Mouse (Mus musculus) hindbrain, embryonic 11.5 days (tissue): ENCODE measurements around the gene Kat14. TPM values are rescaled to one million over a fixed set of nuclear protein-coding genes. Genes with fewer than 3 reads are reported as not detected.

ENCODE experiments used
- ATAC-seq: fragments of 200-750 bp; cut with Nextera tagmentation; 2 replicates; pipeline ENCODE4 v1.8.0; 2017; ENCODE audit warnings: mild to moderate bottlenecking, moderate TSS enrichment, moderate library complexity; ENCODE audit not compliant: low FRiP score
- DNase-seq: peaks from one replicate; pipeline ENCODE4 v3.0.0-alpha.2; 2015; ENCODE audit warnings: low spot score
- H3K27ac ChIP-seq: fragments of 300-500 bp; sonication (generic); 2 replicates; pipeline ENCODE4 v1.5.1; 2014; ENCODE audit warnings: mild to moderate bottlenecking, low read depth, low read length
- H3K27me3 ChIP-seq: fragments of 300-500 bp; sonication (generic); 2 replicates; pipeline ENCODE4 v1.6.1; 2014; ENCODE audit warnings: mild to moderate bottlenecking, low read length, moderate library complexity, mixed read lengths; ENCODE audit not compliant: control insufficient read depth, insufficient read depth
- H3K36me3 ChIP-seq: fragments of 300-500 bp; sonication (generic); 2 replicates; pipeline ENCODE4 v1.6.1; 2014; ENCODE audit warnings: mild to moderate bottlenecking, low read length, moderate library complexity, mixed read lengths; ENCODE audit not compliant: control insufficient read depth, insufficient read depth
- H3K4me1 ChIP-seq: fragments of 300-500 bp; sonication (generic); replicated peaks from 2 replicates; pipeline ENCODE4 v1.6.1; 2014; ENCODE audit warnings: low read length, mixed read lengths; ENCODE audit not compliant: control insufficient read depth, insufficient read depth
- H3K4me2 ChIP-seq: fragments of 300-500 bp; sonication (generic); replicated peaks from 2 replicates; pipeline ENCODE4 v1.6.1; 2014; ENCODE audit warnings: mild to moderate bottlenecking, low read depth, low read length
- H3K4me3 ChIP-seq: fragments of 300-500 bp; sonication (generic); 2 replicates; pipeline ENCODE4 v1.5.1; 2014; ENCODE audit warnings: low read depth, low read length
- H3K9ac ChIP-seq: fragments of 300-500 bp; sonication (generic); 2 replicates; pipeline ENCODE4 v1.6.1; 2014; ENCODE audit warnings: low read depth, low read length
- H3K9me3 ChIP-seq: fragments of 300-500 bp; sonication (generic); 2 replicates; pipeline ENCODE4 v1.6.1; 2016; ENCODE audit warnings: low read length; ENCODE audit not compliant: control insufficient read depth
- WGBS: fragments of 180-500 bp; shearing (Covaris S2); extraction: QIAGEN DNeasy Blood & Tissue Kit; methylation state at CpG from one replicate; pipeline ENCODE4 v1.1.7; 2014; 5-methylcytosine and 5-hydroxymethylcytosine counted together
- polyA plus RNA-seq: library from polyadenylated mRNA; unstranded; fragments of >200 nt; fragmentation: Nextera tagmentation; extraction: Ambion mirVana; gene quantifications from 2 replicates; pipeline ENCODE4 v1.2.1, GENCODE M21; 2014

Kat14 gene
- polyA plus RNA-seq, 1 experiment from 2014 or later, result 30.8 TPM

GRCm38 (mm10) chr2:144428659-144429058 is 59.9 kb downstream of the Kat14 start:
- no peak overlapping the region for H3K9ac ChIP-seq
- DNase-seq (no peak), ATAC-seq (no peak)
- no peaks in the 10 kb centered on the region for H3K9me3 ChIP-seq
- H3K4me2 ChIP-seq, result no peak overlapping the region
- H3K36me3 ChIP-seq, result no peaks in the 10 kb centered on the region
- no peaks in the 10 kb centered on the region for H3K27me3 ChIP-seq
- no peak overlapping the region for H3K4me3 ChIP-seq
- no peak overlapping the region for H3K27ac ChIP-seq
- H3K4me1 ChIP-seq, result no peaks in the 10 kb centered on the region
- 87% methylated on average over 8 of the region's 8 CpGs for WGBS

GRCm38 (mm10) chr2:144429171-144429570 is 60.4 kb downstream of the Kat14 start:
- Histone ChIP-seq H3K27ac (no peak overlapping the region), H3K4me1 (no peaks in the 10 kb centered on the region), H3K36me3 (no peaks in the 10 kb centered on the region), H3K4me3 (no peak overlapping the region), H3K9ac (no peak overlapping the region), H3K9me3 (no peaks in the 10 kb centered on the region), H3K4me2 (no peak overlapping the region), H3K27me3 (no peaks in the 10 kb centered on the region)
- ATAC-seq, result no peak
- WGBS, result 79% methylated on average over 7 of the region's 7 CpGs
- no peak for DNase-seq

GRCm38 (mm10) chr2:144431286-144431825 is 62.6 kb downstream of the Kat14 start:
- Histone ChIP-seq H3K36me3 (no peaks in the 10 kb centered on the region), H3K9ac (no peak overlapping the region), H3K9me3 (no peaks in the 10 kb centered on the region), H3K27ac (no peak overlapping the region), H3K4me2 (no peak overlapping the region), H3K4me3 (no peak overlapping the region), H3K27me3 (no peaks in the 10 kb centered on the region), H3K4me1 (no peaks in the 10 kb centered on the region)
- ATAC-seq, result no peak
- WGBS, result 80% methylated on average over 5 of the region's 5 CpGs
- no peak for DNase-seq

- Histone ChIP-seq H3K4me3 (no peak overlapping the region), H3K4me1 (no peaks in the 10 kb centered on the region), H3K27ac (no peak overlapping the region), H3K27me3 (no peaks in the 10 kb centered on the region), H3K9me3 (no peaks in the 10 kb centered on the region), H3K36me3 (no peaks in the 10 kb centered on the region), H3K4me2 (no peak overlapping the region), H3K9ac (no peak overlapping the region)
- 81% methylated on average over 10 of the region's 10 CpGs for WGBS
- DNase-seq, result no peak
- no peak for ATAC-seq
These were observed 66.9 kb downstream of the Kat14 start for GRCm38 (mm10) chr2:144435679-144436078.

- H3K27ac ChIP-seq, result no peak overlapping the region
- no peak overlapping the region for H3K4me3 ChIP-seq
- no peaks in the 10 kb centered on the region for H3K27me3 ChIP-seq
- no peak overlapping the region for H3K4me2 ChIP-seq
- DNase-seq (peak; percentile 27), ATAC-seq (no peak)
- no peak overlapping the region for H3K9ac ChIP-seq
- no peaks in the 10 kb centered on the region for H3K36me3 ChIP-seq
- H3K9me3 ChIP-seq, result no peaks in the 10 kb centered on the region
- 62% methylated on average over 4 of the region's 4 CpGs for WGBS
- H3K4me1 ChIP-seq, result no peaks in the 10 kb centered on the region
These were observed 69.6 kb downstream of the Kat14 start for GRCm38 (mm10) chr2:144438424-144438823.

- Histone ChIP-seq H3K4me2 (no peak overlapping the region), H3K9me3 (no peaks in the 10 kb centered on the region), H3K4me3 (no peak overlapping the region), H3K36me3 (no peaks in the 10 kb centered on the region), H3K27ac (no peak overlapping the region), H3K9ac (no peak overlapping the region), H3K4me1 (no peaks in the 10 kb centered on the region), H3K27me3 (no peaks in the 10 kb centered on the region)
- 71% methylated on average over 3 of the region's 3 CpGs for WGBS
- ATAC-seq (no peak), DNase-seq (no peak)
These were observed 70.5 kb downstream of the Kat14 start for GRCm38 (mm10) chr2:144439191-144439700.

GRCm38 (mm10) chr2:144441386-144441915 is 72.7 kb downstream of the Kat14 start:
- WGBS, result 90% methylated on average over 11 of the region's 11 CpGs
- Histone ChIP-seq H3K36me3 (no peaks in the 10 kb centered on the region), H3K9me3 (no peaks in the 10 kb centered on the region), H3K27me3 (no peaks in the 10 kb centered on the region), H3K9ac (no peak overlapping the region), H3K27ac (no peak overlapping the region), H3K4me3 (no peak overlapping the region), H3K4me2 (no peak overlapping the region), H3K4me1 (no peaks in the 10 kb centered on the region)
- DNase-seq (no peak), ATAC-seq (no peak)

GRCm38 (mm10) chr2:144446360-144446999 is 77.7 kb downstream of the Kat14 start:
- Histone ChIP-seq H3K4me2 (no peak overlapping the region), H3K27ac (no peak overlapping the region), H3K4me3 (no peak overlapping the region), H3K36me3 (no peaks in the 10 kb centered on the region), H3K4me1 (no peaks in the 10 kb centered on the region), H3K27me3 (no peaks in the 10 kb centered on the region), H3K9ac (no peak overlapping the region), H3K9me3 (no peaks in the 10 kb centered on the region)
- ATAC-seq, result no peak
- WGBS, result 86% methylated on average over 7 of the region's 7 CpGs
- DNase-seq, result no peak

GRCm38 (mm10) chr2:144450378-144450777 is 81.6 kb downstream of the Kat14 start:
- 73% methylated on average over 2 of the region's 2 CpGs for WGBS
- ATAC-seq, result no peak
- DNase-seq, result no peak
- H3K4me3 ChIP-seq, result no peak overlapping the region
- H3K4me1 ChIP-seq, result no peaks in the 10 kb centered on the region
- H3K27me3 ChIP-seq, result no peaks in the 10 kb centered on the region
- no peaks in the 10 kb centered on the region for H3K36me3 ChIP-seq
- no peak overlapping the region for H3K4me2 ChIP-seq
- no peak overlapping the region for H3K27ac ChIP-seq
- no peak overlapping the region for H3K9ac ChIP-seq
- H3K9me3 ChIP-seq, result no peaks in the 10 kb centered on the region
